In genomic region chr19:28591736-28592477, GRCm38 (mm10) we compare ENCODE assay signal across 17 mouse cellular contexts.
"Had no signal": no experiment of that assay in that cellular context is flagged by ENCODE, and none has a peak within 500 bp of the region (broad histone marks: within the 10 kb centered on the region; RNA-seq: fewer than 3 reads in every experiment).

No protein-coding gene starts in this region.

- DNase-seq: kidney, adult 9 months; kidney, postnatal 36 days; layer of hippocampus, adult 9-11 months; layer of hippocampus, postnatal 36 days; left cerebral cortex, postnatal 4 days; retina, postnatal 1 day; right cerebral cortex, postnatal 4 days; spleen, adult 18-20 months; thymus, adult 2 months; thymus, postnatal 25 days had no signal

- H3K4me1 ChIP-seq: megakaryocyte, embryonic 14.5 days; midbrain, embryonic 15.5 days; neural tube, embryonic 13.5 days; stomach, embryonic 15.5 days had no signal

- H3K27ac ChIP-seq: kidney, postnatal 0 days; limb, embryonic 13.5 days; liver, embryonic 14.5 days; midbrain, embryonic 15.5 days; neural tube, embryonic 13.5 days; stomach, embryonic 15.5 days had no signal

- H3K27me3 ChIP-seq: limb, embryonic 13.5 days; megakaryocyte, embryonic 14.5 days; midbrain, embryonic 15.5 days; neural tube, embryonic 13.5 days; stomach, embryonic 15.5 days had no signal

- H3K4me3 ChIP-seq: limb, embryonic 13.5 days; megakaryocyte, embryonic 14.5 days; midbrain, embryonic 15.5 days; neural tube, embryonic 13.5 days; stomach, embryonic 15.5 days had no signal

- H3K36me3 ChIP-seq: limb, embryonic 13.5 days; midbrain, embryonic 15.5 days; neural tube, embryonic 13.5 days; stomach, embryonic 15.5 days had no signal
